Mouse (Mus musculus) mesoderm, embryonic 11.5 days (tissue): ENCODE results near the gene Lsm4.

ENCODE experiments used
- DNase-seq: peaks from one replicate; pipeline ENCODE4 v3.0.0-alpha.2; 2012; ENCODE audit warnings: low read depth, low spot score

Lsm4 gene

GRCm38 (mm10) chr8:70649324-70649723 is 23.7 kb upstream of the Lsm4 start:
- peak; percentile 51 for DNase-seq

GRCm38 (mm10) chr8:70650351-70650750 is 22.7 kb upstream of the Lsm4 start:
- no peak for DNase-seq

- no peak for DNase-seq
Observed at GRCm38 (mm10) chr8:70653226-70653625, 19.8 kb upstream of the Lsm4 start.

GRCm38 (mm10) chr8:70654121-70654520 is 18.9 kb upstream of the Lsm4 start:
- no peak for DNase-seq

- DNase-seq = peak; percentile 69
Observed at GRCm38 (mm10) chr8:70655469-70655868, 17.6 kb upstream of the Lsm4 start.

GRCm38 (mm10) chr8:70656193-70656790 is 16.8 kb upstream of the Lsm4 start:
- DNase-seq = peak; percentile 77

GRCm38 (mm10) chr8:70657214-70657613 is 15.8 kb upstream of the Lsm4 start:
- no peak for DNase-seq

- DNase-seq = no peak
Observed at GRCm38 (mm10) chr8:70657739-70658138, 15.3 kb upstream of the Lsm4 start.

GRCm38 (mm10) chr8:70658897-70659603 is 14.0 kb upstream of the Lsm4 start:
- no peak for DNase-seq

- DNase-seq = peak; percentile 95
Observed at GRCm38 (mm10) chr8:70659604-70660272, 13.3 kb upstream of the Lsm4 start.

- peak; percentile 67 for DNase-seq
Observed at GRCm38 (mm10) chr8:70660273-70660725, 12.7 kb upstream of the Lsm4 start, which contains the start of gene Pgpep1. Gene Pgpep1, minus strand, starts transcription at chr8:70660388.

GRCm38 (mm10) chr8:70663691-70664090 is 9.4 kb upstream of the Lsm4 start:
- no peak for DNase-seq

- DNase-seq = no peak
Observed at GRCm38 (mm10) chr8:70664631-70665030, 8.4 kb upstream of the Lsm4 start.

GRCm38 (mm10) chr8:70665599-70665998 is 7.4 kb upstream of the Lsm4 start:
- no peak for DNase-seq

- no peak for DNase-seq
Observed at GRCm38 (mm10) chr8:70667071-70667470, 6.0 kb upstream of the Lsm4 start.

- no peak for DNase-seq
Observed at GRCm38 (mm10) chr8:70671615-70672324, 1.3 kb upstream of the Lsm4 start.

GRCm38 (mm10) chr8:70672325-70673078 is 546 bp upstream of the Lsm4 start:
- DNase-seq = no peak

GRCm38 (mm10) chr8:70674109-70674508 is 1.1 kb downstream of the Lsm4 start:
- no peak for DNase-seq

GRCm38 (mm10) chr8:70674716-70675115 is 1.7 kb downstream of the Lsm4 start:
- DNase-seq = no peak

GRCm38 (mm10) chr8:70675336-70675735 is 2.3 kb downstream of the Lsm4 start:
- no peak for DNase-seq

- no peak for DNase-seq
Observed at GRCm38 (mm10) chr8:70677451-70678080, 4.5 kb downstream of the Lsm4 start.
